Mouse (Mus musculus) CH12.LX (cell line): ENCODE measurements at regions not wholly inside any gene's neighbourhood (a gene's known extent, or its start where the extent isn't known, plus 50 kb on each side); places are given as distances from the start of the nearest gene placed in this dataset.

Source experiments
- EP300 ChIP-seq: IDR thresholded peaks from 2 replicates; pipeline ENCODE4 v1.6.1; 2011; ENCODE audit warnings: low read length, improper control_type of control experiment
- MAFK ChIP-seq: IDR thresholded peaks from 2 replicates; pipeline ENCODE4 v1.6.1; 2011; ENCODE audit warnings: low read length, improper control_type of control experiment; ENCODE audit not compliant: insufficient replicate concordance

- no peak for TF ChIP-seq MAFK
- no peak for TF ChIP-seq EP300
These were observed 770.8 kb upstream of the Car8 start for GRCm38 (mm10) chr4:9009656-9010055.
